Mouse (Mus musculus) erythroblast, embryonic 14.5 days (primary cell): Measurements from ENCODE around the gene Atl1.

Experiments
- GATA1 ChIP-seq: IDR thresholded peaks from 2 replicates; pipeline ENCODE4 v1.6.1; 2012; ENCODE audit warnings: low read length, inconsistent platforms, mixed read lengths
- TAL1 ChIP-seq: IDR thresholded peaks from 3 replicates; pipeline ENCODE4 v1.6.1; 2012; ENCODE audit warnings: low read length, inconsistent platforms, mixed read lengths

- no peak for TF ChIP-seq TAL1
- no peak for TF ChIP-seq GATA1
Measured at GRCm38 (mm10) chr12:69891721-69892120, 693 bp upstream of the Atl1 start.
